Mouse (Mus musculus) kidney, adult 2 months (tissue): ENCODE data around the gene Cpne9.

Experiments used
- CTCF ChIP-seq: fragments of 200-500 bp; conservative IDR thresholded peaks from 2 replicates; pipeline ENCODE4 v1.5.1; 2011; ENCODE audit warnings: low read depth, mild to moderate bottlenecking, control low read depth, low read length, moderate library complexity, mixed read lengths; ENCODE audit not compliant: insufficient read depth, insufficient read length
- POLR2A ChIP-seq: fragments of 200-500 bp; IDR thresholded peaks from one replicate; pipeline ENCODE4 v1.6.1; 2011; ENCODE audit warnings: low read depth, low read length, control low read depth

DNA sequence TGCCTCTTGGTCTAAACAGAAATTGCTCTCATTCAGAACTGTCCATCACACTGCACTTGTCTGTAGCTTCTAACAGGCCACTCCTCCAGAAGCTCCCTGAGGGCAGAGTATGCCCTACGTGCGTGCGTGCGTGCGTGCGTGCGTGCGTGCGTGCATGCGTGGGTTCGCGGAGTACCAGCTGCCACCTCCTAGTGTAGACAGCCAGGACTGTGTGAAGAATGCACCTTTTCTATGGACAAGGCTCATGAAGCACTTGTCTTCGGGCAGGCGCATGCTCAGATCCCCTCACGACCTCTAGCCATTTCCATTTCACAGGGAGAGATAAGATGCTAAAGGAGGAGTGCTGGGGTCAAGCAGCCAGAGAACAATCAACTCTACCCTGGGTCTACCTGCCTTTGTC is 7.2 kb downstream of the Cpne9 start:
- TF ChIP-seq CTCF (no peak), POLR2A (no peak)
